Mouse (Mus musculus) adipocyte (in vitro differentiated cells): ENCODE results near the gene Tars.
A peak's percentile ranks its signal among the peaks of the same experiment; 100 is the strongest.

ENCODE experiments used
- DNase-seq: peaks from one replicate; pipeline ENCODE4 v3.0.0-alpha.2; 2016; ENCODE audit warnings: low spot score

The Tars gene

GRCm38 (mm10) chr15:11361824-11362223 is 37.6 kb downstream of the Tars start:
- DNase-seq: no peak

GRCm38 (mm10) chr15:11360888-11361287 is 38.6 kb downstream of the Tars start:
- DNase-seq: no peak

- DNase-seq: no peak
These were observed 42.0 kb downstream of the Tars start for GRCm38 (mm10) chr15:11357501-11357900.

DNA sequence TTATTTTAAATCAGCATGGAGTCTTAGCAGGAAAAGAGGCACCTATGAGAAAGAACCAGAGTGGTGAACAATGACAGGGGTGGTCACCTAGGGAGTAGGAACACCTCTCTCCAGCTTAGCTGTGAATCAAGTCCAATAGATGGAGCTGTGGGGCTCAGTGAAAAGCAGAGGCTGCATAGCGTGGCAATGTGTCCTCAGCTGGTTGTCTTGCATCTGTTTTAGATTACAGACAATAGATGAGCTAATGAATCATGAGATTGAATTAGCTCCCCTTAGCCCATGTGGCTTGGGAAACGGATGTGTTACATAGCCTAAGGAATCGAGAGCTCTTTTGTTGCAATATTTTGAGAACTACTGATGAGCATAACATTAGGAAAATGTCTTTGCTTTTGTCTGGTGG is 43.6 kb downstream of the Tars start:
- peak; percentile 27 for DNase-seq

DNA sequence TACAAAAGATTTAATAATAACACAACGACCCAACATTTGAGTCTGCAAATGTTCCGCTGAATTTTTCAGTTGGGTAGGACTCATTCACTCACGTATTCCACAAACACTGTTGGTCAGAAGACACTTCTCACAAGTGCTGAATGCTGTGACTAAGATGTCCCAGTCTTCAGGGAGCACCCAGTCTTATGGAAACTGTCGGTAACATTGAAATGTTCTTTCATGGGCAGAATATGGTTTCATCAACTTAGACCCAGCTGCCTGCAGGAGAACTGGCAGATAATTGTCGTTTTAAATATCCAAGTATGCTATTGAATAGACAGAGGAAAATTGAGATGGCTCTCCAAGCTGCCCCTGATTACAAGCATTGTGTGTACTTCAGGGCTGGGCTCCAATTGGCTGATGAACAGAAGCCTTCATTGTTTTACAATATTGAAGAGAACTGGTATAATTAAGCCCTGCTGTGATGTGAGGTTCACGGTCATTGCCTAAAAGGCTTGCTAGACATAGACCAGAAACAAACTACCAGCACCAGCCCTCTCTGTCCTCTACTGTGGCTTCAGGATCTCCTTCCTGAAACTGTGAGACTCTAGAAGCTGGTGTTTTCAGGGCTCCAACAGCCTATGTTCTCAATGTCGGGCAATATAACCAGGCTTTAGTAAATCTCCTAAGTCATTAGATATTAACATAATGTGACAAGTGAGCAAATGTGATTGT is 59.8 kb downstream of the Tars start:
- DNase-seq: no peak
